Comparison of ENCODE assay signal across 30 mouse cellular contexts in the genomic region with DNA sequence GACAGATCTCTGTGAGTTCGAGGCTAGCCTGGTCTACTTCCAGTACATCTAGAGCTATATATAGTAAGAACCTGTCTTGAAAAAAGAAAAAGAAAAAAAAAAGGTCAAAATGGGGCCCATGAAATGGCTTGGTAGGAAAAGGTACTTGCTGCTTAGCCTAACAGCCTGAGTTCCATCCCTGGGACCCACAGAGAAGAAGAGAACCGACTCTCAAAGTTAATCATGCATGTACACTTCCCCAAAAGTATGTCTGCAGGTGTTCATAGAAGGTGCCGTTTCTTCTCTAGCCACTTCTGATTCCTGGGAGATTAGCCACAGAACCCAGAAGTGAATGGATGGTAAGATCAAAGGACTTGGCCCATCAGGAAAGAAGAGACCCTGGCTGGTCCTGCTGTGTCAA. TPM values are rescaled to one million over a fixed set of nuclear protein-coding genes. Genes with fewer than 3 reads are reported as not detected.
DNase-seq lines count a peak whose midpoint lies in the region; ATAC-seq lines count a peak whose summit lies in the region.
"Had no signal": no experiment of that assay in that cellular context is flagged by ENCODE, and none has a peak within 500 bp of the region (broad histone marks: within the 10 kb centered on the region; RNA-seq: fewer than 3 reads in every experiment).

No protein-coding gene starts in this region.

- no peak overlapping the region for H3K27ac ChIP-seq in limb, embryonic 15.5 days
- H3K27ac ChIP-seq in limb, embryonic 10.5 days: no peak overlapping the region
- H3K27ac ChIP-seq: embryonic facial prominence, embryonic 12.5 days; embryonic facial prominence, embryonic 15.5 days; heart, embryonic 10.5 days; heart, embryonic 13.5 days; hindbrain, embryonic 15.5 days had no signal

- H3K4me1 ChIP-seq in limb, embryonic 15.5 days: peaks cover 4% of the 10 kb centered on the region
- peaks cover 10% of the 10 kb centered on the region for H3K4me1 ChIP-seq in limb, embryonic 10.5 days

- ATAC-seq in limb, embryonic 15.5 days (ENCODE audit: insufficient number of reproducible peaks, low FRiP score, low TSS enrichment, low read depth): no peak
- ATAC-seq: activated CD4-positive, CD25-positive, alpha-beta regulatory T cell, adult 4 months; CD4-positive, CD25-positive, alpha-beta regulatory T cell, adult 4 months; forebrain, embryonic 14.5 days; forebrain, postnatal 0 days had no signal

- no peaks in the 10 kb centered on the region for H3K36me3 ChIP-seq in limb, embryonic 15.5 days
- H3K36me3 ChIP-seq in limb, embryonic 10.5 days: no peaks in the 10 kb centered on the region
- H3K36me3 ChIP-seq in splenic B cell, adult 2 months (ENCODE audit: control insufficient read depth, insufficient read depth, low read length, poor library complexity, severe bottlenecking): no peaks in the 10 kb centered on the region
- H3K36me3 ChIP-seq: embryonic facial prominence, embryonic 12.5 days; embryonic facial prominence, embryonic 15.5 days; heart, embryonic 10.5 days; heart, embryonic 13.5 days had no signal

- 0 out of 2 replicates have a peak overlapping the region, but pooled peaks have one; percentile 1 for H3K9ac ChIP-seq in limb, embryonic 15.5 days
- H3K9ac ChIP-seq: embryonic facial prominence, embryonic 12.5 days; embryonic facial prominence, embryonic 15.5 days; forebrain, postnatal 0 days; heart, embryonic 13.5 days; hindbrain, embryonic 15.5 days had no signal

- H3K4me3 ChIP-seq in limb, embryonic 15.5 days: no peak overlapping the region
- no peak overlapping the region for H3K4me3 ChIP-seq in limb, embryonic 10.5 days
- H3K4me3 ChIP-seq: embryonic facial prominence, embryonic 12.5 days; embryonic facial prominence, embryonic 15.5 days; heart, embryonic 10.5 days; heart, embryonic 13.5 days; hindbrain, embryonic 15.5 days had no signal

- H3K4me2 ChIP-seq in limb, embryonic 15.5 days: no peak overlapping the region
- H3K4me2 ChIP-seq: embryonic facial prominence, embryonic 12.5 days; embryonic facial prominence, embryonic 15.5 days; heart, embryonic 13.5 days; hindbrain, embryonic 15.5 days had no signal

- H3K9me3 ChIP-seq in limb, embryonic 15.5 days: no peaks in the 10 kb centered on the region
- H3K9me3 ChIP-seq in limb, embryonic 10.5 days (replicated peaks): no peaks in the 10 kb centered on the region
- H3K9me3 ChIP-seq: embryonic facial prominence, embryonic 12.5 days; embryonic facial prominence, embryonic 15.5 days; heart, embryonic 10.5 days; heart, embryonic 13.5 days; hindbrain, embryonic 15.5 days had no signal

- 81% methylated on average over 3 of the region's 3 CpGs for WGBS in limb, embryonic 15.5 days
- WGBS in limb, embryonic 10.5 days: 88% methylated on average over 3 of the region's 3 CpGs

- DNase-seq in limb, embryonic 10.5 days (ENCODE audit: low spot score): no peak
- peak; percentile 17 to 23 for DNase-seq in spleen, postnatal 36 days (ENCODE audit: low spot score in 2 of 2)
- no peak for DNase-seq in spleen, postnatal 4 days (ENCODE audit: low spot score in 2 of 2)
- DNase-seq in splenic B cell, adult 2 months (ENCODE audit: low read depth, low spot score): peak; percentile 56
- no peak for DNase-seq in heart, adult 9 months (ENCODE audit: low spot score in 2 of 2)
- DNase-seq: adrenal gland, adult 8-10 months; adrenal gland, postnatal 25 days; cerebellum, adult 2 months; cerebellum, adult 9-11 months; cerebellum, postnatal 25 days; forebrain, postnatal 0 days; gastrocnemius, postnatal 25 days; heart, adult 18-20 months; heart, postnatal 14 days; heart, postnatal 4 days had no signal

- no peaks in the 10 kb centered on the region for H3K27me3 ChIP-seq in limb, embryonic 15.5 days
- no peaks in the 10 kb centered on the region for H3K27me3 ChIP-seq in limb, embryonic 10.5 days (ENCODE audit: low read depth, poor library complexity, severe bottlenecking)
- H3K27me3 ChIP-seq in splenic B cell, adult 2 months (ENCODE audit: control insufficient read depth, insufficient read depth, low read length, poor library complexity, severe bottlenecking): no peaks in the 10 kb centered on the region
- H3K27me3 ChIP-seq: embryonic facial prominence, embryonic 12.5 days; embryonic facial prominence, embryonic 15.5 days; heart, embryonic 13.5 days; hindbrain, embryonic 15.5 days had no signal

RNA-seq across cellular contexts. Expression of gene Anks3, which starts 4.4 kb away (rescaled TPM):
- polyA plus RNA-seq in limb, embryonic 15.5 days (2015; fragmentation: Nextera tagmentation; extraction: Ambion mirVana): 63.2 and 67.3 TPM in 2 replicates
- 43.6 and 55.6 TPM in 2 replicates for polyA plus RNA-seq in limb, embryonic 10.5 days (2016; fragmentation: Nextera tagmentation; extraction: Ambion mirVana)

RNA-seq across cellular contexts. Expression of gene Sept12, which starts 29.2 kb away (rescaled TPM):
- polyA plus RNA-seq in limb, embryonic 15.5 days (2015; fragmentation: Nextera tagmentation; extraction: Ambion mirVana): not detected in 2 replicates
- polyA plus RNA-seq in limb, embryonic 10.5 days (2016; fragmentation: Nextera tagmentation; extraction: Ambion mirVana): not detected in 2 replicates
- polyA plus RNA-seq: activated CD4-positive, CD25-positive, alpha-beta regulatory T cell, adult 4 months; C2C12; CD4-positive, CD25-positive, alpha-beta regulatory T cell, adult 4 months; cerebellum, adult 2 months; embryonic facial prominence, embryonic 12.5 days; embryonic facial prominence, embryonic 15.5 days; forebrain, embryonic 11.5 days; forebrain, embryonic 14.5 days; forebrain, postnatal 0 days; frontal cortex, adult 2 months; heart, embryonic 10.5 days; heart, embryonic 13.5 days; heart, embryonic 16.5 days; hindbrain, embryonic 11.5 days; hindbrain, embryonic 15.5 days; intestine, embryonic 14.5 days had no signal

RNA-seq across cellular contexts. Expression of gene Nudt16l1, which starts 29.9 kb away (rescaled TPM):
- polyA plus RNA-seq in limb, embryonic 15.5 days (2015; fragmentation: Nextera tagmentation; extraction: Ambion mirVana): 147 and 151 TPM in 2 replicates
- polyA plus RNA-seq in limb, embryonic 10.5 days (2016; fragmentation: Nextera tagmentation; extraction: Ambion mirVana): 156 and 167 TPM in 2 replicates

RNA-seq across cellular contexts. Expression of gene Smim22, which starts 38.7 kb away (rescaled TPM):
- 5.3 and 5.8 TPM in 2 replicates for polyA plus RNA-seq in limb, embryonic 15.5 days (2015; fragmentation: Nextera tagmentation; extraction: Ambion mirVana)
- 1.6 and 2.2 TPM in 2 replicates for polyA plus RNA-seq in limb, embryonic 10.5 days (2016; fragmentation: Nextera tagmentation; extraction: Ambion mirVana)
- polyA plus RNA-seq: activated CD4-positive, CD25-positive, alpha-beta regulatory T cell, adult 4 months; C2C12; CD4-positive, CD25-positive, alpha-beta regulatory T cell, adult 4 months had no signal

RNA-seq across cellular contexts. Expression of gene Rogdi, which starts 44.9 kb away (rescaled TPM):
- polyA plus RNA-seq in limb, embryonic 15.5 days (2015; fragmentation: Nextera tagmentation; extraction: Ambion mirVana): 45.0 and 51.9 TPM in 2 replicates
- 56.9 and 70.7 TPM in 2 replicates for polyA plus RNA-seq in limb, embryonic 10.5 days (2016; fragmentation: Nextera tagmentation; extraction: Ambion mirVana)

Comparison
In these comparisons a context has a peak if more than half of its experiments do, and no peak if none do; other contexts are left out.
1. DNase-seq: peak in spleen, postnatal 36 days (2 of 2) and splenic B cell, adult 2 months (single experiment); none in limb, embryonic 10.5 days (single experiment), spleen, postnatal 4 days (0 of 2) and heart, adult 9 months (0 of 2).